Mouse (Mus musculus) midbrain, postnatal 0 days (tissue): Measurements from ENCODE around the gene Apobec3. TPM values are rescaled to one million over a fixed set of nuclear protein-coding genes. Genes with fewer than 3 reads are reported as not detected.
"Not testable (repeated sequence)": the region's sequence is repeated elsewhere in the genome, so short reads cannot be mapped to it uniquely, and the experiment has no call there.

Source experiments
- ATAC-seq: fragments of 200-750 bp; cut with Nextera tagmentation; 2 replicates; pipeline ENCODE4 v1.8.0; 2017; ENCODE audit warnings: moderate number of reproducible peaks, mild to moderate bottlenecking, moderate TSS enrichment, moderate library complexity; ENCODE audit not compliant: low FRiP score
- DNase-seq: peaks from one replicate; pipeline ENCODE4 v3.0.0-alpha.2; 2015; ENCODE audit warnings: low spot score
- H3K27ac ChIP-seq: fragments of 300-500 bp; sonication (generic); 2 replicates; pipeline ENCODE4 v1.5.1; 2014; ENCODE audit warnings: low read depth, mild to moderate bottlenecking, low read length, mixed read lengths
- H3K27me3 ChIP-seq: fragments of 300-500 bp; sonication (generic); 2 replicates; pipeline ENCODE4 v1.6.1; 2014; ENCODE audit warnings: low read length, control low read depth, mixed read lengths; ENCODE audit not compliant: insufficient read depth
- H3K36me3 ChIP-seq: fragments of 300-500 bp; sonication (generic); 2 replicates; pipeline ENCODE4 v1.6.1; 2014; ENCODE audit warnings: low read length, control low read depth, mixed read lengths; ENCODE audit not compliant: insufficient read depth
- H3K4me1 ChIP-seq: fragments of 300-500 bp; sonication (generic); 2 replicates; pipeline ENCODE4 v1.6.1; 2014; ENCODE audit warnings: mild to moderate bottlenecking, control low read depth, antibody characterized with exemption, low read length, mixed read lengths; ENCODE audit not compliant: insufficient read depth
- H3K4me2 ChIP-seq: fragments of 300-500 bp; sonication (generic); 2 replicates; pipeline ENCODE4 v1.6.1; 2014; ENCODE audit warnings: low read depth, mild to moderate bottlenecking, low read length, mixed read lengths; ENCODE audit not compliant: poor library complexity, severe bottlenecking
- H3K4me3 ChIP-seq: fragments of 300-500 bp; sonication (generic); 2 replicates; pipeline ENCODE4 v1.5.1; 2014; ENCODE audit warnings: low read depth, mild to moderate bottlenecking, low read length, moderate library complexity
- H3K9ac ChIP-seq: fragments of 300-500 bp; sonication (generic); replicated peaks from 2 replicates; pipeline ENCODE4 v1.6.1; 2014; ENCODE audit warnings: mild to moderate bottlenecking, low read length, moderate library complexity, mixed read lengths; ENCODE audit not compliant: poor library complexity, severe bottlenecking
- H3K9me3 ChIP-seq: fragments of 300-500 bp; sonication (generic); 2 replicates; pipeline ENCODE4 v1.6.1; 2016; ENCODE audit warnings: low read length, control low read depth
- CTCF ChIP-seq: IDR thresholded peaks from 2 replicates; pipeline ENCODE4 v1.5.1; 2016; ENCODE audit warnings: antibody characterized with exemption, mild to moderate bottlenecking
- WGBS: fragments of 180-500 bp; shearing (Covaris S2); extraction: QIAGEN DNeasy Blood & Tissue Kit; methylation state at CpG from one replicate; pipeline ENCODE4 v1.1.7; 2014; 5-methylcytosine and 5-hydroxymethylcytosine counted together
- polyA plus RNA-seq: library from polyadenylated mRNA; unstranded; fragments of >200 nt; fragmentation: Nextera tagmentation; extraction: Ambion mirVana; gene quantifications from 2 replicates; pipeline ENCODE4 v1.2.1, GENCODE M21; 2015
- total RNA-seq: library from RNA; depleted of rRNA; stranded (reverse); fragments of >200 nt; gene quantifications from 2 replicates; pipeline ENCODE4 v1.2.3, GENCODE M21; 2014

The Apobec3 gene
- total and polyA plus RNA-seq, 2 experiments from 2014 or later: 3.4 to 5.4 TPM

DNA sequence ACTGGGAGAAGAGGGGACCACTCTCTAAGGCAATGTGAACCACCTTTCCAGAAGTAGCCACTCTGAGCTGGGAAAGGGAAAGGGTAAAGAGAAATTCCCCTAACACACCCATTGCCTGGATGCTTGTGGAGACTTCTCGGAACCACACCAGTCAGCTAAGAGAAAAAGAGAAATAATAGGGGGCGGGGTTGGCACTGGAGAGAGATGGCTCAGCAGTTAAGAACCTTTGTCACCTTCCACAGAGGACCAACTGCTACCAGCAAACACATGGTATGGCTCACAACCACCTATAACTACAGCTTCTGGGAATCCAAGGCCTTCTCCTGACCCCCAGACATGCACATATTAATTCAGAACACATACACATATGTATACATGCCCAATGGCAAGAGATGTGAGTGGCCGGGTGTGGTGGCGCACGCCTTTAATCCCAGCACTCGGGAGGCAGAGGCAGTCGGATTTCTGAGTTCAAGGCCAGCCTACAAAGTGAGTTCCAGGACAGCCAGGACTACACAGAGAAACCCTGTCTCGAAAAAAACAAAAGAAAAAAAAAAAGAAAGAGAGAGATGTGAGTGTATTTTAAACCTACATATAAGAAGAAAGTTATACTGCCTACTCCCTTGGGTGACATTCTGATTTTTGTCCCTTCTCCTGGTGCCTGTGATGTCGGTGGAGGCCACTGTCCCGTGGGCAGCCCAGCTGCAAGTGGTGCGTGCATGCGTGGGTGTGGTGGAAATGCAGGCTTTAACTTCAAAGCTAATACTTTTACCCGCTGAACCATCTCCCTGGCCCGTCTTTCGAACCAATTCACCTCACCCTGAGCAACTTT lies 1.8 kb downstream of the Apobec3 start:
- H3K4me1 ChIP-seq: 0 out of 2 replicates have a peak, but pooled peaks cover 5% of the 10 kb centered on the region
- no peak overlapping the region for H3K27ac ChIP-seq
- H3K9ac ChIP-seq: no peak overlapping the region
- no peak for ATAC-seq
- WGBS: 84% methylated on average over 15 of the region's 15 CpGs
- no peaks in the 10 kb centered on the region for H3K27me3 ChIP-seq
- DNase-seq: no peak
- no peak overlapping the region for H3K4me3 ChIP-seq
- no peak overlapping the region for H3K4me2 ChIP-seq
- no peaks in the 10 kb centered on the region for H3K9me3 ChIP-seq
- no peak for TF ChIP-seq CTCF
- no peaks in the 10 kb centered on the region for H3K36me3 ChIP-seq

DNA sequence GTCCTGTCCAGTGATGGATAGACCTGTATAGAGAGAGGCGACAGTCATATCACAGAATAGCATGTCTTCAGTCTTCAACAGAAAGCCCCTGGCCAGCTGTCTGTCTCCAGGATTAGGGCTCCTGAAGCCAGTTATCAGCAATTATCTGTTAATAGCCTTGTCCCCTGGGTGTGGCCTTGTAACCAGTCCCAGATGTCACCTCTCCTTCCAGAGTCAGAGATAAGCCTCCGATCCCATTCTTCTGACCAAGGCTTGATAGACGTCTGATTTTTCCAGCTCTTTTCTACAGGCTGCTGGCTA lies 2.3 kb downstream of the Apobec3 start:
- TF ChIP-seq CTCF: no peak
- DNase-seq (no peak), ATAC-seq (no peak)
- H3K4me3 ChIP-seq: no peak overlapping the region
- no peak overlapping the region for H3K9ac ChIP-seq
- H3K4me1 ChIP-seq: 0 out of 2 replicates have a peak, but pooled peaks cover 5% of the 10 kb centered on the region
- WGBS: 74% methylated on average over 3 of the region's 3 CpGs
- H3K27me3 ChIP-seq: no peaks in the 10 kb centered on the region
- H3K9me3 ChIP-seq: no peaks in the 10 kb centered on the region
- H3K36me3 ChIP-seq: no peaks in the 10 kb centered on the region
- no peak overlapping the region for H3K4me2 ChIP-seq
- H3K27ac ChIP-seq: no peak overlapping the region

DNA sequence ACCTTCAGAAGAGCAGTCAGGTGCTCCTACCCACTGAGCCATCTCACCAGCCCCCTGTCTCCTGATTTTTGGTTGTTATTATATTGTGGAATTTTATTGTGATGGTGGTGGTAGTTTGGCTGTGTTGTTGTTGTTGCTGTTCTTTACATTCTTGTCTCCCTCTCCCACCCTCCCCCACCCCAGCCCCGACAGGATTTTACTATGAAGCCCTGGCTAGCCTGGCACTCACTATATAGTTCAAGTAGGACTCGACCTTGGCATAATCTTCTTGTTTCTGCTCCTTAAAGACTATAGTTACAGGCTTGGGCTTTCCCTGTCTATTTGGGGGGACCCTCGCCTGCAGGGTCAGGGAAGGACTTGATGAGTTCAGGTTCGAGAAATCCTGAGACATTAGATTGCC lies 2.9 kb downstream of the Apobec3 start:
- 86% methylated on average over 4 of the region's 4 CpGs for WGBS

DNA sequence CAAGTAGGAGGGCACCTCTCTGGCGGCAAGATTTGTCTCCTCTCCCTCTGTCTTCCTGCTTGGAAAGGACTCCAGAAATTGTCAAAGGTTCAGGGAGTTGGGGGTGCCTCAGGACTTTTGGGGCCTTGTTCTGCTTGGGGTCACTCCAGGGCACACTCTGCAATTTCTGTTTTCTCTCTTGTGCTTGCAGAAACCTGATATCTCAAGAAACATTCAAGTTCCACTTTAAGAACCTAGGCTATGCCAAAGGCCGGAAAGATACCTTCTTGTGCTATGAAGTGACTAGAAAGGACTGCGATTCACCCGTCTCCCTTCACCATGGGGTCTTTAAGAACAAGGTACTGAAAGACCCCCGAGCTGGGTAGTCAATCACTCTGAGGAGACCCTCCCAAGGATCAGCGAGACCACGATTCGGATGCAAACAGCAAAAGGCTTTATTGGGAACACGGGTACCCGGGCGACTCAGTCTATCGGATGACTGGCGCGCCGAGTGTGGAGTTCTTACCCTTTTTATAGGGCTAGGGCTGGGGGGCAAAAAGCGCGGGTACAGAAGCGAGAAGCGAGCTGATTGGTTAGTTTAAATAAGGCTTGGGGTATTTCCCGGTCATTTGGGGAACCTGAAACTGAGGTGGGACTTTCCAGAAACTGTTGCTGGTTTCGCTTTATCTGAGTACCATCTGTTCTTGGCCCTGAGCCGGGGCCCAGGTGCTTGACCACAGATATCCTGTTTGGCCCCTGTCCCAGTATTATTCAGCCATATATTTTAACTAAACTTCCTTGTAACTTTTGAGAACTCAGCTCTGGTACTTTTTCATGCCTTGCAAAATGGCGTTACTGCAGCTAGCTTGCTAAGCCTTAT lies 4.0 kb downstream of the Apobec3 start:
- 86% methylated on average over 10 of the region's 23 CpGs for WGBS
- not testable (repeated sequence) for ATAC-seq, H3K9me3 ChIP-seq, H3K36me3 ChIP-seq, H3K9ac ChIP-seq, DNase-seq, H3K4me3 ChIP-seq, H3K4me1 ChIP-seq, H3K4me2 ChIP-seq, H3K27me3 ChIP-seq, H3K27ac ChIP-seq

More for the DNA sequence above, 2.9 kb downstream of the Apobec3 start:
- H3K4me2 ChIP-seq: no peak overlapping the region
- no peak for DNase-seq
- no peaks in the 10 kb centered on the region for H3K27me3 ChIP-seq
- no peak overlapping the region for H3K4me3 ChIP-seq
- no peaks in the 10 kb centered on the region for H3K9me3 ChIP-seq
- no peak for ATAC-seq
- H3K36me3 ChIP-seq: no peaks in the 10 kb centered on the region
- 0 out of 2 replicates have a peak, but pooled peaks cover 5% of the 10 kb centered on the region for H3K4me1 ChIP-seq
- no peak overlapping the region for H3K27ac ChIP-seq
- H3K9ac ChIP-seq: no peak overlapping the region
- no peak for TF ChIP-seq CTCF

DNA sequence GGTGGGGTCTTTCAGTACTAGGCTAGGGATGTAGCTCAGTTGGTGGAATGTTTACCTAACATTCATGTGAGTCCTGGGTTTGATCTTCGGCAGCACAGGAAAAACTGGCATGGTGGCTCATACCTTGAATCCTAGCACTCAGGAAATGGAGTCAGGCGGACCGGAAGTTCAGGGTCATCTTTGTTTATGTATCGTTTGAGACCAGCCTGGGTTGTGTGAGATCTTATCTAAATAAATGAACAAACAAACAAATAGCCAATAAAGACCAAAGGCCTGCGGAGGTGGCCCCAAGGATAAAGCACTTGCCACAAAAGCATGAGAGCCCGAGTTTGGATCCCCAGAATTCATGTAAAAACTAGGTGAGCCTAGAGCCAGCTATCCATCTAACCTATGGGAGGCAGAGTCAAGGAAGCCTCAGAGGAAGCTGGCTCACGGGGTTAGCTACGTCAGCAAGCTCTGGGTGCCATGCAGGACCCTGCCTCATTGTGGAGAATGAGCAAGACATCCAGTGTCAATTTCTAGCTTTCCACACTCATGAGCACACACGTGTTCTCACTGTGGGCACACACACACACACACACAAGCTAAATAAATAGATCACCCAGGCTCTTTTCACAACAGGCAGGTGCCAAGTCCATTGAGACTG lies 4.7 kb downstream of the Apobec3 start:
- no peak for TF ChIP-seq CTCF
- WGBS: 84% methylated on average over 9 of the region's 9 CpGs
- H3K4me2 ChIP-seq: no peak overlapping the region

More for the DNA sequence above, 4.7 kb downstream of the Apobec3 start:
- H3K9ac ChIP-seq: no peak overlapping the region
- H3K36me3 ChIP-seq: no peaks in the 10 kb centered on the region
- 0 out of 2 replicates have a peak, but pooled peaks cover 5% of the 10 kb centered on the region for H3K4me1 ChIP-seq
- H3K4me3 ChIP-seq: no peak overlapping the region
- no peaks in the 10 kb centered on the region for H3K27me3 ChIP-seq
- DNase-seq: no peak
- H3K9me3 ChIP-seq: no peaks in the 10 kb centered on the region
- ATAC-seq: no peak
- H3K27ac ChIP-seq: no peak overlapping the region
